Mouse (Mus musculus) urinary bladder, postnatal 14 days (tissue): Measurements from ENCODE around the gene Vkorc1l1.
A peak's percentile ranks its signal among the peaks of the same experiment; 100 is the strongest.

Experiments
- DNase-seq: peaks from one replicate; pipeline ENCODE4 v3.0.0; 2021; ENCODE audit warnings: low spot score

Vkorc1l1 gene

GRCm38 (mm10) chr5:130002301-130003146 lies 60.8 kb downstream of the Vkorc1l1 start, which contains the start of gene Gusb:
Gene Gusb, minus strand, starts transcription at chr5:130003049.
- peak; percentile 86 for DNase-seq

- DNase-seq, result no peak
Measured at GRCm38 (mm10) chr5:130003229-130003628, 61.5 kb downstream of the Vkorc1l1 start.

- no peak for DNase-seq
Measured at GRCm38 (mm10) chr5:130007344-130007743, 65.6 kb downstream of the Vkorc1l1 start.

- DNase-seq, result no peak
Measured at GRCm38 (mm10) chr5:130008034-130008590, 66.3 kb downstream of the Vkorc1l1 start.

- DNase-seq, result no peak
Measured at GRCm38 (mm10) chr5:130009784-130010183, 68.0 kb downstream of the Vkorc1l1 start.

GRCm38 (mm10) chr5:130010961-130011360 lies 69.2 kb downstream of the Vkorc1l1 start:
- no peak for DNase-seq

- no peak for DNase-seq
Measured at GRCm38 (mm10) chr5:130015104-130015503, 73.3 kb downstream of the Vkorc1l1 start.

GRCm38 (mm10) chr5:130019461-130019860 lies 77.7 kb downstream of the Vkorc1l1 start:
- no peak for DNase-seq

GRCm38 (mm10) chr5:130021361-130021966 lies 79.7 kb downstream of the Vkorc1l1 start:
- no peak for DNase-seq

- no peak for DNase-seq
Measured at GRCm38 (mm10) chr5:130022366-130022765, 80.6 kb downstream of the Vkorc1l1 start.

- no peak for DNase-seq
Measured at GRCm38 (mm10) chr5:130023067-130023766, 81.4 kb downstream of the Vkorc1l1 start.

GRCm38 (mm10) chr5:130023767-130024539 lies 82.2 kb downstream of the Vkorc1l1 start:
- peak; percentile 91 for DNase-seq

- no peak for DNase-seq
Measured at GRCm38 (mm10) chr5:130027134-130027533, 85.4 kb downstream of the Vkorc1l1 start.

GRCm38 (mm10) chr5:130027696-130028095 lies 85.9 kb downstream of the Vkorc1l1 start:
- DNase-seq, result no peak

GRCm38 (mm10) chr5:130029142-130029897 lies 87.5 kb downstream of the Vkorc1l1 start, which contains the start of the genes Asl and Crcp:
Gene Asl, minus strand, starts transcription at chr5:130029247.
Gene Crcp, plus strand, starts transcription at chr5:130029290.
- peak; percentile 86 for DNase-seq

GRCm38 (mm10) chr5:130031410-130032390 lies 89.9 kb downstream of the Vkorc1l1 start:
- DNase-seq, result no peak

- no peak for DNase-seq
Measured at GRCm38 (mm10) chr5:130033869-130034268, 92.1 kb downstream of the Vkorc1l1 start.
